Mouse (Mus musculus) lung, postnatal 10 days (tissue): ENCODE measurements around the gene Fsd1.
A peak's percentile ranks its signal among the peaks of the same experiment; 100 is the strongest.

ENCODE experiments used
- DNase-seq: peaks from one replicate; pipeline ENCODE4 v3.0.0; 2021

Fsd1 gene

DNA sequence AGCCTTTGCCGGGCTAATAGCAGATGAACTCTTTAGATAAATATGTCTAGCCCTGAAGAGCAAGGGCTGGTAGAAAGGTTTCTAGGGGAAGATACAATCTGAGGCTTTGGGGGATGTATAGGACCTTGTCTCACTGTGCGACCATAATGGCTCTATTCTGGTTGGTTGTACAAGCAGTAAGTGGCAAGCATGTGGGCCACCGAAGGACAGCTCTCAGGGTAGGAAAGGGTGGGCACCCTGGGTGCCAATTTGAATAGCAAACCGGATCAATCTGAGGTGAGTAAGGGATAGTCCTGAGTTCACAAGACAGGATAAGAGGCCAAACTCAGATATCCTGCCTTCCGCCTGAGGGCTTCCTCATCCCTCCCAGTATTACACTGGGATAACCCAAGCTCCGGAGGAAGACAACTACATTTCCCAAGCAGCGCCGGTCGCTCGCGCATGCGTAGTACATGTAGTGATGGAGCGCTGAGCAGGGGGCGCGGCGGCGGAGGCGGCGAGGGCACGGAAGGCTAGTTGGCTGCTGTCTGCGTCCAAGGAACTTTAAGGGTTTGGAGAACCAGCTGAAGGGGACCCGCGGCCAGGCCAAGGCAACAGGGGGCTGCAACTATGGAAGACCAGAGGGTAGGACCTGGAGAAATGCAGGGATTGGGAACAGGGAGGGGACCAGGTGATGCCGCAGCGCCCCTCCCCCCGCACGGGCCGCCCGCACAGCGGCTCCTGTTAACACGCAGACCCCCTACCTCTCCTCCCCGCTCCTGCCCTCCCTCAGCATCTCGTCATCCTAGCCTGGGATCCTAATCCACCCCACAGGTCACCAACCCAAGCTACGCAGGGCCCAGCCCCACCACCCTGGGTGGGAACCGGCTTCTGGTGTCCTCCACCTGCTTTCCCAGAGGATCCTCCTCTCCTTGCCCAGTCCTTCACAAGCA, at the start of gene Fsd1:
Gene Fsd1 (plus strand): TSS at position 480 of the 932 bp plus-strand sequence.
- peak; percentile 66 for DNase-seq

DNA sequence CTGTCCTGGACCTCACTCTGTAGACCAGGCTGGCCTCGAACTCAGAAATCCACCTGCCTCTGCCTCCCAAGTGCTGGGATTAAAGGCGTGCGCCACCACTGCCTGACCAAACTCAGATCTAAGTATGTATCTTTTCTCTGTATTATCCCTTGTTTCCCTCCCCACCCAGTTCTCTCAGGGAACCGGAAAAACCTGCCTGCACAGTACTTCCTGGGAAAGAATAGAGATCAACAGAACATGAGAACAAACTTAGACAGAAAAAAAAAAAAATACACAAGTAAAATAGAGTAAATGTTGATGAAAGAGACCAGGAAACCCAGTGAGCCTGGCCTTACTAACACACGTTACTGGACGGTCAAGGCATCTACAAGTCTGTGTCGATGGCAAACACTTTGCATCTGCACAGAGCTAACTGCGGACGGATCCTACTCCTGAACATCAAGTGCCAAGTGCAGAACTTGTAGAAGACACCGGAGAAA, 41.9 kb upstream of the Fsd1 start:
- DNase-seq: peak; percentile 42

DNA sequence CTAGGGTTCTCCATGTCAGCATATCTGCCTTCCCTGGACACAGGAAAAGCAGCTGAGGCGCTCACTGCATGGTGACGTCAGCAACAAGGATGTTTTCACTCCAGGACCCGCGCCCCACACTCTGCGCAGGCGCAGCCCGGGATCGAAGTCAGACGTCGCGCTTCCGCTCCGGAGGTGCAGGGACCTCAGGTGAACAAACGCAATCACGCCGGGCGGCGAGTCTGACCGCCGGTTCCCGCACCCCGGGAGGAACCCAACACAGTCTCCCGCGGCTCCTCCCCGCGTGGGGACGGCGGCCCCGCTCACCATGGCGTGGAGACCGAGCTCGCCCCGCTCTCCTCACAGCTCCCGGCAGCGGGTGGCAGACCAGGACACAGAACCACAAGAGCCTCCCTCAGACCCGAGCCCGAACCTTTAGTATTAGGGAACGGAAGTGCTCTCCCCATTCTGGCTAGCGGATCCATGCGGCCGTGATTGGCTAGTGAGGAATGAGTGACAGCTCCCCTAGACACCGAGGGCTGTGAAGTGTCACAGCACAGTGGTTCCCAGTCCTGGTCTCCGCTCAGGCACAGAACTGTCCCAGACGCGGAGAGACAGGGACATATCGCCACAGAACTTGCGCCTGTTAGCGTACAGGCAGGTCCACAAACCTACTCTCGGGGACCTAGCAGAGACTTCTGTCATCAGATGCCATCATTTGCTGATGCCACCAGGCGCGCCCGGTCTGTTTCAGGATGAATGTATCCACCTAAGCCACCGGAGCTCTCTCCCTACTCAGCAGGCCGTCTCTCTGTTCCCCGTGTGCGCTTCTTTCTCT, 41.2 kb upstream of the Fsd1 start:
- DNase-seq: peak; percentile 96

DNA sequence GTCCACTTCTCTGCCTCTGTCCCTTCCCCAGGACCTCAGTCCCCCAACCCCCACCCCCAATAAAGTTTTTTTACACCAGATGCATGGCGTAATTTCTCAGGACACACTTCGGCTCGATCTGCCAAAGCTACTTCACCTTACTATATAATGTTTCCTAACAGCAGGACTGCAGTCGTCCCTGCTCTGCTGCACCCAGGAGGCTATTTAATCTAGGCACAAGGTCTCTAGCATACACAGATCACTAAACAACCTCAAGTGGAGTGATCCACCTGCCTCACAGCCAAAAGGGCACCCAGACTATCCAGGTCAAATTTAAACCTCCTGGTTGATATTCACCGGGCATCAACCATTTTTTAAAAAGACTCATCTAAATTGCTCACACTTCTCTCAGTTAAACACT, 40.6 kb upstream of the Fsd1 start:
- DNase-seq: no peak

DNA sequence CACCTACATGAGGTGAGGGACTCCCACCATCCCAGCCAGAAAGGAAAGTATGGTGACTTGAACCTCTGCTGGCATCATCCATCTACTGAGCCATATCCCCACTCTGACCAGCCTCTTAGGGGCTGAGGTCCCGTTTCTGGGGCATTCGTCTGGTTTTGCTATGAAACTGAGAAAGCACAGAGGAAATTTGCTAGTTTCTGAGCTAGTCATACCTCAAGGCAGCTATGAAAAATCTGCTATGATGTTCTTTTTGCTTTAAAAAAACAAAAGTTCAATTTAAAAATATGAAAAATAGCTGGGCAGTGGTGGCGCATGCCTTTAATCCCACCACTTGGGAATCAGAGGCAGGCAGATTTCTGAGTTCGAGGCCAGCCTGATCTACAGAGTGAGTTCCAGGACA, 37.7 kb upstream of the Fsd1 start:
- no peak for DNase-seq

DNA sequence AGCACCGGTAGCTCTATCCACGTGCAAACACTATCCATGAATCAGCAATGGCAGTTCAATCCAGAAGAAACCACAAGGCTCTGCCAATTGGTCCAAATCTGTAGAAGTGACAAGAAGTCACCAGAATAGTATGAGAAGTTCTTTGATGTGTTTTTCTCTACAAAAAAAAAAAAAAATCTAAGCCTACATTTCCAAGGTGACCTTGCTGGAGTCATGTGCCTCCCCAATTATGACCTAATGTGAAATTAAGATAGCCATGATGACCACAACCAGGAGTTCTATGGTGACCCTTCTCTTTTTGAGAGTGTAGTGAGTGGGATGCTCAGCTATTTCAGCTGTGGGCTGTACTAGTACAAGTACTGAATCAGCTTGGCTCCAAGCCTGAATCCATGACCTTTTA, 36.9 kb upstream of the Fsd1 start, which contains the start of gene Zfp119b:
Gene Zfp119b (minus strand): TSS at position 101 of the 400 bp plus-strand sequence.
- no peak for DNase-seq

DNA sequence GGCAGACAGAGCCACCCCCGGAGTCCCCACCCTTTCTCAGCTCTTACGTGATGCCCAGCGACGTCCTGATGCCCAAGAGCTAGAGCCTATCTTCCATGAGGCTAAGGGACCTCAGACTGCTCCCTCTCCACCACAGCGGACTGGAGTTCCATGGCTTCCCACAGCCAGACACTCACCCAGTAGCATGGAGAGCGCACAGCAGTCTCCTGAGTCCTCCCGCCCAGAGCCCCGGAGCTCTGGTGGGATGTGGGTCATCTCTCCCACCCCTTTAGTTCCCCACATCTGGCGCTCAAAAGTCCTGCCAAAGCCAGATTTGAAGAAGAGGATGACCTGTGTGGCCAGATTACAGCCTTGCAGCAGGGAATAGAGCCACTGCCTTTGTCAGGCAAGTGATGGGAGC, 35.7 kb upstream of the Fsd1 start:
- DNase-seq: no peak

DNA sequence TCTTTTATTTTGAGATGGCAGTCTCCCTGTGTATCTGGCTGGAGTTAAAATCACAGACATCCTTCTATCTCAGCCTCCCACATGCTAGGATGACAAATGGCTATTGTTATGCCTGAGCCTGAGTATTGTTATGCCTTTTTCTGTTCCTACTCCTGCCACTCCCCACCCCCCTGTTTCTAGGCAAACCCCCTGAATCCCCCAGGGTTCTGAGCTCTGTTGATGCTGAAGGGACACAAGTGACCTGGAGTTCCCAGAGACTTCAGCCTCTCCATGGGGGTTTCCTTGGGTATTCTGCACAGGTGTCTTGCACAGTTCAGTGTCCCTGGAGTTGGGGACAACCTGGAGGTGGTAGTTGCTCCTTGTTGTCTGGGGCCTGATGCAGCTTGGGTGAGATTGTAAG, 34.3 kb upstream of the Fsd1 start:
- no peak for DNase-seq

DNA sequence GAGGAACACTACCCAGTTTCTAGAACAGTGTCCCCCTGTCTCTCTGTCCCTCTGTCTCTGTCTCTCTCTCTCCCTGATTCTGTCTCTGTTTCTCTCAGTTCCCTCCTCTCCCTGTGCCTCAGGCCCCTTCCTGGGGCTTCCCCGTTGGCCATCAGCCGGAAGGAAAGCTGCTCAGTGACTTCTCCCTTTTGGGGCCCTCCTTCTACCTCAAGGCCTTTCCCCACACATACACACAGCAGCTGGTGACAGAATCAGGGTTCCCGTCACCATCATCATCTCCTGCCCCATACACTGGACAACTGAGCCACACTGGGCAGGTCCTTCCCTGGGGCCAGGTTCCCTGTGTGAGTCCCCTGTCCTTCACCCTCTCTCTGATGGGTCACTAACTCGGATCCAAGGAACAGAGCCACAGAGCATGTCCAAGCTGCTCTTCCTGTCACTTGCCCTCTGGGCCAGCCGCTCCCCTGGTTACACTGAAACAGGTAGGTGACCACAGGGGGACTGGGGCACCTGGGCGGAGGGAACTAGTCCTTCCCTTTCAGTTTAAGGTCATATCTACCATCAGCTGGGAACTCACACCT, 33.8 kb upstream of the Fsd1 start, which contains the start of gene Ebi3:
Gene Ebi3 (plus strand): TSS at position 194 of the 581 bp plus-strand sequence.
- no peak for DNase-seq

DNA sequence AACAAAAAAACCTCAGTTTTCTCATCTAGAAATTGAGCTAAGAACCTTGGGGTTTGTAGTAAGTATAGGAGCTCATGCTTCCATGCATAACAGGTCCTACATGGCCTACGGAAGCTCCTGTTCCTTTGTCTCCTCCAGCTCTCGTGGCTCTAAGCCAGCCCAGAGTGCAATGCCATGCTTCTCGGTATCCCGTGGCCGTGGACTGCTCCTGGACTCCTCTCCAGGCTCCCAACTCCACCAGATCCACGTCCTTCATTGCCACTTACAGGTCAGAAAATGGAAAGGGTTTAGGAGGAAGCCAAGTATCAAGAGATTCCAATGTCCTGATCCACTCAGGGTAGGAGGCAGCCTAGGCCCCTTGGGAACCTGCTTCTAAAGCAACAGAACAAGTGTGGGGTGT, 32.6 kb upstream of the Fsd1 start:
- no peak for DNase-seq

DNA sequence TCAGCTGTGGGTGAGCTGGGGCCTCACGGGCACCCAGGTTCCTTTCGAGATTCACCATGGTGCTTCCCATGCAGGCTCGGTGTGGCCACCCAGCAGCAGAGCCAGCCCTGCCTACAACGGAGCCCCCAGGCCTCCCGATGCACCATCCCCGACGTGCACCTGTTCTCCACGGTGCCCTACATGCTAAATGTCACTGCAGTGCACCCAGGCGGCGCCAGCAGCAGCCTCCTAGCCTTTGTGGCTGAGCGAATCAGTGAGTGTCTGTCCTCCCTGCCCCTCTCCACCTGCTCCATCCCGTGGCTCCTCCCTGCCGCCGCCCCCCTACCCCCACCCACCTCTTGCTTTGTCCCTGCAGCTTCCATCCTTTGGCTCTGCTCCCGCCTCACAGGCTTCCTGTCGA, 32.1 kb upstream of the Fsd1 start:
- no peak for DNase-seq

DNA sequence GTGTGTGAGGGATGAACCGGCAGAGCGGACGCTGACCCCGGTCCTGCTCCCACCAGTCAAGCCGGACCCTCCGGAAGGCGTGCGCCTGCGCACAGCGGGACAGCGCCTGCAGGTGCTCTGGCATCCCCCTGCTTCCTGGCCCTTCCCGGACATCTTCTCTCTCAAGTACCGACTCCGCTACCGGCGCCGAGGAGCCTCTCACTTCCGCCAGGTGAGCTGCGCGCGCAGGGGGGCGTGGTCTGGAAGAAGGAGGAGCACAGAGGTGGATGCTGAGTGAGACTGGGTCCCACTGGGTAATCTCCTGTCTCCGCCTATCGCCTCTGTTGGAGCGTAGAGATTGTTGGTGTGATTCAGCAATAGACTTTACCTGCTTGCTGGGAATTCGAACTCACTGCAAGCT, 30.2 kb upstream of the Fsd1 start:
- peak; percentile 84 for DNase-seq

DNA sequence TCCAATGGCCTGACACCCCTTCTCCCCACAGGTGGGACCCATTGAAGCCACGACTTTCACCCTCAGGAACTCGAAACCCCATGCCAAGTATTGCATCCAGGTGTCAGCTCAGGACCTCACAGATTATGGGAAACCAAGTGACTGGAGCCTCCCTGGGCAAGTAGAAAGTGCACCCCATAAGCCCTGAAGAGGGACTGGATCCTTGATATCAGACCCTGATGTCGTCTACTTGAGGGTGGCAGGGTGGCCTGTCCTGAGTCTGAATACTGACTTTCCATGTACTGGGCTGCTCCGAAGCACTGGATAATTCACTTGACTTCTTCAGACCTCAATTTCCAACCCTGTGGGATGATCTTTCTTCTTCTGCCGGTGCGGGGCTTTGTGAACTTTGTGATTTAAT, 29.7 kb upstream of the Fsd1 start:
- no peak for DNase-seq

DNA sequence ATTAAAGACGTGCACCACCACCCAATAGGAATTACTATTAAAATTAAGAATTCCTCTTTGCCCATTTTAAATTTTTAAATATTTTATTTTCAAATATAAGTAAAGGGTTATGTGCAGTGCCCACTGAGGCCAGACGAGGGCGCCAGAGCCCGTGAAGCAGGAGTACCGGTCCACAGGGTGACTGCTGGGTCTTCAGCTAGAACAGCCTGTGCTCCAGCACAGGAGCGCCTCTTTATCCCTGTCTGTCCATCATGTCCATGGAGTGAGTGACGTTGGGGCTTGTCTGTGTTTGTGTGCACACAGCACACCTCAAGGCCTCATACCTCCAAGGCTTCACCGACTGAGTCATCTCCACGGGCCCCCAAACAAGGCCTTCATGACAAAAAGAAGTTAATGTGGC, 29.1 kb upstream of the Fsd1 start:
- peak; percentile 86 for DNase-seq

DNA sequence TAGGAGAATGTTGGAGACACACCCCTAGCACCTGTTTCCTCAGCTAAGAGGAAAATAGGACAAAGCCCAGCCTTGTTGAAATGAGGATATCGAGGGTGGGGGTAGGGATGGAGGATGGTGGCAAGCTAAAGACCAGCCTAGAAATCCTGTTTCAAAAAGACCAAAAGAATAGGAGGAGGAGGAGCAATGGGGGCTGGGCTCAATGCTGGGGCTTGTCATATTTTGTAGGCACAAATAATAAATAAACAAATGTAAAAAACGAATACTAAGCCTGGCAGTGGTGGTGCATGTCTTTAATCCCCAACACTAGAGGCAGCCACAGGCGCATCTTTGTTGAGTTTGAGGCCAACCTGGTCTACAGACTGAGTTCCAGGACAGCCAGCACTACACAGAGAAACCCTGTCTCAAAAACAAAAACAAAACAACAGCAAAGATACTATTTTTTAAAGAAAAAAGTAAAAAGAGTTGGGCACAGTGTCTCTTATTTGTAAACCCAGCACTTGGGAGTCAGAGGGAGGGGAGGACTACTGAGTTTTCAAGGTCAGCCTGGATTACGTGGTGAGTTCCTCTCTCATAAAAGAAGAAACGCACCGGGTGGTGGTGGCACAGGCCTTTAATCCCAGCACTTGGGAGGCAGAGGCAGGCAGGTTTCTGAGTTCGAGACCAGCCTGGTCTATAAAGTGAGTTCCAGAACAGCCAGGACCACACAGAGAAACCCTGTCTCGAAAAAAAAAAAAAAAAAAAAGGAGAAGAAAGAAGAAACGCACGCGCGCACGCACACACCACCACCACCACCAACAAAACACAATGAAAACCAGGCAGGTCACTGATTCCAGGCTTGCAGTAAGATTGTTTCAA, 28.4 kb upstream of the Fsd1 start:
- DNase-seq: no peak

DNA sequence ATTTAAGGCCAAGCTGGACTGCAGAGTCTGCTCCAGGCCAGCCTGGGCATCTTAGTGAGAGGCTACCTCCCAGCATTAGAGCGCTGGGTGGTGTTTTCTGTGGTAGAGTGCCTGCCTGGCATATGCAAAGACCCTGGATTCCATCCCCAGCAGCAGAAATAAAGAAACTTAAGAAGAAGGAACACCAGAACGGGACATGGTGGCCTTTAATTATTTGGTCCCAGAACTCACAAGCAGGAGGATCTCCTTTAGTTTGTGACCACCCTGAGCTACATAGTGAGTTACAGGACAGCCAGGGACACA, 27.8 kb upstream of the Fsd1 start:
- no peak for DNase-seq

DNA sequence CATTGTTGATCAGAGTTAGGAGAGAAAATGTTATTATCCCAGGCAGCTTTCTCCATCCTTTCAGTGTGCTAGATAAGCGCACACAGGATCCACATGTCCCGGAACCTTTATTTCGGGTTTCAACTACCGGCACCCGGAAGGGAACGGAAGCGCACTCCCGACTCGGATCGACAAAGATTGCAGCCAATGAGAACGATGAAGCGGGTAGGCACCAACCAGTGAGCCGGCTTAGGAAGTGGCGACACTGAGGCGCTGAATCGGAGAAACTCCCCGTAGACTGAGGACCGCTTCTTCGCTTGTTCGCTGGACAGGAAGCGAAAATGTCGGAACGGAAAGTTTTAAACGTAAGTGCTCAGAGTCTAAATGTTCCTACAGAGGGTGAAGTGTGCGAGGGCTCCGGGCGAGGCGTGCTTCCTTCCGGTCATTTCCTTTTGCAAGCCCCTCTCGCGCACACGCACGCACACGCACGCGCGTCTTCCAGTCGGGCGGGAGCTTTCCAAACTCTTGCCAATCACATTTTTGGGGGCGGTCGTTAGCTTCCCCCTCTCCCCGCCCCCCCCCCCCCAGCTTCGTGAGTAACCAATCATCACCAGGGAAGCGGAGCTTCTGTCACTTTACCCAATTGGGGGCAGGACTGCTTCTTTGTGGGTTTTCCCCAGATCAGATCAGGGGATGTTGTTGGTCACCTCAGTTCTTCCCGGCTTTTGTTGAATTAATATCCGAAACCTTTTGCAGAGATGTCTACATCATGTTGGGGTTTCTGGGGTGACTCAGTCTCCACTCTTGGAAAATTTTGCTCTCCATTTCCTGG, 27.2 kb upstream of the Fsd1 start, which contains the start of gene Yju2:
Gene Yju2 (plus strand): TSS at position 182 of the 811 bp plus-strand sequence.
- peak; percentile 96 for DNase-seq

DNA sequence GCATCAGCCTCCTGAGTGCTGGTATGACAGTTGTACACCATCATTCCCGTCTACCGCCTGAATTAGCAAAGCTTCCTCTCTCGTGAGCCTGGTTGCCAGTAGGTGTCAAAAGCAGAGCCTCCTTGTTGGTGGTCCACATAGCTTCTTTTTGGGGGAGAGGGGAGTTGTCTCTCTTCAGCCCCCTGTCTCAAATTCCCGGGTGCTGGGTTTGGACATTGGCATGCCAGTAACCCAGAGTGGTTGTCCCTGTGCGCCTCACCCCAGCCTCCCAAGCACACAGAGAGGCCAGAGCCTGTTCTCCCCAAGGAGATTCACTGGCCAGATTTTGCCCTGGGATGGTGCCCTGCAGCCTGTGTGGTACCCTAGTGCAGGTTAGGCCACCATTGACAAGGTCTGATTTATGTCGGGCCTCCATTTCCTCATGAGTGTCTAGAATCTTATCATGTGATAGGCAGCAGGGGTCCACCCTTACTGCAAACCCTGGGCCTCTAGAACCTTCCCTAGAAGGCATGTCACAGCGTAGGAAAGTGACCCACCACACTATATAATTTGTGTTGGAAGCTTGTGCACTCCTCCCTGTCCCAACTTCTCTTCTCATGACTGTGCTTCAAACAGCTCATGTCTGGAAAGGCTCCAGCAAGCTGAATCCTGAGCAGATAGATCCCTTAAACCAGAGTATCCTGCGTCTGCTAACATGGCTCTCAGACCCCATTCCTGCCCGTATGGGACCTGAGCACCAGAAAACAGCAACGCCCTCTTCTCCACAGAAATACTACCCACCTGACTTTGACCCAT, 26.2 kb upstream of the Fsd1 start:
- peak; percentile 3 for DNase-seq

DNA sequence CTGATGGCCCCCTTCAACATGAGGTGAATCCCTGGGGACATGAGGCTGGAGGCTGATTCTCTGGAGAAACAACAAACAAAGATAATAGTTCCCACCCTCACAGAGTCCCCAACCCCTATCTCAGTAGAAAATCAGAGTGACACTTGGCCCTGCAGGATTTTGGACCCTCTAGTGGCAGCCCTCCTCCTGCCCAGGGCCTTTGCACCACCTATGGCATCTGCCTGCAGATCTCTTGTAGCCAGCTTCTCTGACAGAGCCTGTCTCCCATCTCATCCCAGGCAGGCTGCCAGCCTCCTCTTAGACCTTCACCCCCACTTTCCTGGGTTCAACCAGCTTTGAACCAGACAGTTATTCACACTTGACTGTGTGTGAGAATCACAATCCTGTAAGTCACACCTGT, 25.5 kb upstream of the Fsd1 start:
- DNase-seq: no peak

DNA sequence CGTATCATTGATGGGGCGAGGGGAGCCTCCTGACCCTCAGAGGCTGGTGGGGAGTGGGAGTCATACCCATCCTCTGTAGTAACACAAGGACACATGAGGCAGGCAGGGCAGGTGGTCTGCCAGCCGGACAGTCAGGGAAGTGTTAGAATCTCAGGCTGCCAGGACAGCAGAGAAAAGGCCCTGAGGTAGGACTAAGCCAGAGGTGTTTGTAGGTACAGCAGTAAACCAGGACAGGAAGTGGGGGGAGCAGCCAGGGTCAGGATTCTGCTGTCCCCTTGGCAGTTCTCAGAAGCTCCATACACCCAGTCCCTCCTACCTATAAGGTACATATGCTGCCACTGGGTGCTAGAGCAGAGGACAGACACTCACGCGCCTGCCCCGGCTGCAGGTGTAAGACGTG, 24.7 kb upstream of the Fsd1 start:
- no peak for DNase-seq

DNA sequence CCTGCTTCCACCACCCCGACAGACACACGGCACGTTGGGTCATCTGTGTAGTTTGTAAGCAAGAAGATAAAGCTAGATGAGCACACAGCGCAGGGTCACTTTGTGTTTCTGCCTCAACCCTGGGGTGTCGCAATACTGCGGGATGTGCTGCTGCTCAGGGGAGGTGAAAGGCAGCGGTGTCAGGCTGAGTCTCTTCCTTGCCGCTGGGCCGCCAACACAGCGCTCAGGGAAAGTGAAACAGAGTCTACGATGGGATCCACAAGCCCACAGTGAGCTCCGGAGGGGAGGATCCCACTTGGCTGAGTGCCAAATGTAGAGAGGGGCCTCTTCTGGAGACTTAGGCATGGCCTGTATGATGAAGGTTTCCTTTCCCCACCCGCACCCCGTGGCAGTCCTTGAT, 23.1 kb upstream of the Fsd1 start:
- no peak for DNase-seq
